Mouse (Mus musculus) testis, adult 2 months (tissue): ENCODE results near the gene Col25a1.

Experiments
- CTCF ChIP-seq: fragments of 200-500 bp; IDR thresholded peaks from 2 replicates; pipeline ENCODE4 v1.5.1; 2012; ENCODE audit warnings: low read depth, mild to moderate bottlenecking, inconsistent platforms, low read length, moderate library complexity; ENCODE audit not compliant: control insufficient read depth, insufficient read depth, insufficient replicate concordance
- POLR2A ChIP-seq: fragments of 200-500 bp; IDR thresholded peaks from 2 replicates; pipeline ENCODE4 v1.6.1; 2012; ENCODE audit warnings: low read depth, mild to moderate bottlenecking, inconsistent platforms, low read length, moderate library complexity; ENCODE audit not compliant: control insufficient read depth

GRCm38 (mm10) chr3:130214631-130215030, 83.3 kb downstream of the Col25a1 start:
- TF ChIP-seq CTCF (no peak), POLR2A (no peak)
